Mouse (Mus musculus) forebrain, embryonic 12.5 days (tissue): ENCODE data around the gene Gm9745. TPM values are rescaled to one million over a fixed set of nuclear protein-coding genes. Genes with fewer than 3 reads are reported as not detected.
"Not testable (repeated sequence)": the region's sequence is repeated elsewhere in the genome, so short reads cannot be mapped to it uniquely, and the experiment has no call there.

Source experiments
- ATAC-seq: fragments of 200-750 bp; cut with Nextera tagmentation; 2 replicates; pipeline ENCODE4 v1.8.0; 2017; ENCODE audit warnings: moderate TSS enrichment; ENCODE audit not compliant: low FRiP score
- H3K27ac ChIP-seq: fragments of 300-500 bp; sonication (generic); 2 replicates; pipeline ENCODE4 v1.5.1; 2016; ENCODE audit warnings: mild to moderate bottlenecking
- H3K27me3 ChIP-seq: fragments of 300-500 bp; sonication (generic); 2 replicates; pipeline ENCODE4 v1.6.1; 2016; ENCODE audit warnings: mild to moderate bottlenecking
- H3K36me3 ChIP-seq: fragments of 300-500 bp; sonication (generic); replicated peaks from 2 replicates; pipeline ENCODE4 v1.6.1; 2016; ENCODE audit warnings: mild to moderate bottlenecking
- H3K4me1 ChIP-seq: fragments of 300-500 bp; sonication (generic); 2 replicates; pipeline ENCODE4 v1.6.1; 2016
- H3K4me2 ChIP-seq: fragments of 300-500 bp; sonication (generic); 2 replicates; pipeline ENCODE4 v1.6.1; 2016; ENCODE audit warnings: mild to moderate bottlenecking, moderate library complexity
- H3K4me3 ChIP-seq: fragments of 300-500 bp; sonication (generic); replicated peaks from 2 replicates; pipeline ENCODE4 v1.5.1; 2016; ENCODE audit warnings: mild to moderate bottlenecking
- H3K9ac ChIP-seq: fragments of 300-500 bp; sonication (generic); 2 replicates; pipeline ENCODE4 v1.6.1; 2016; ENCODE audit warnings: mild to moderate bottlenecking
- H3K9me3 ChIP-seq: fragments of 300-500 bp; sonication (generic); 2 replicates; pipeline ENCODE4 v1.6.1; 2016
- WGBS: fragments of 180-500 bp; shearing (Covaris S2); methylation state at CpG from one replicate; pipeline ENCODE4 v1.1.7; 2016; 5-methylcytosine and 5-hydroxymethylcytosine counted together
- polyA plus RNA-seq: library from polyadenylated mRNA; unstranded; fragments of >200 nt; fragmentation: Nextera tagmentation; extraction: Ambion mirVana; gene quantifications from 2 replicates; pipeline ENCODE4 v1.2.1, GENCODE M21; 2016

The Gm9745 gene
- polyA plus RNA-seq, 1 experiment from 2014 or later: not detected

DNA sequence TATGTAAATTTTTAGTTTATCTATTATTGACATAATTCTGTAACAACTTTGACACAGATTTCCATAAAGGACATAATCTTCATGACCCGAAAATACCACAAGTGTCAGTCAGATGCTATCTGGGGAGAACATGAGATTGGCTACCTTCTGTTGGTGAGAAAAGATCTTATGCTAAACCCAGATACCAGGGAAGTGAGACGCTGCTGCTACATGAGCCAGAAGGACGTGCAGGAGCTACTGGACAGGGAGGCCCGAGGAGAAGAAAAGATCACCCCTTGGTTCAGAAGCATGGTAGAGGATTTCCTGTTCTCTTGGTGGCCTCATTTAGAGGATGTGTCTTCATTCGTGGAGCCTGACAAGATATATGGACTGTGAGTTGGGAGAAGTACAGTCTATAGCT lies 11.0 kb upstream of the Gm9745 start:
- 92% methylated on average over 1 of the region's 5 CpGs for WGBS
- not testable (repeated sequence) for H3K27ac ChIP-seq, H3K36me3 ChIP-seq, H3K9me3 ChIP-seq, H3K27me3 ChIP-seq, ATAC-seq, H3K4me1 ChIP-seq, H3K4me3 ChIP-seq, H3K4me2 ChIP-seq, H3K9ac ChIP-seq

DNA sequence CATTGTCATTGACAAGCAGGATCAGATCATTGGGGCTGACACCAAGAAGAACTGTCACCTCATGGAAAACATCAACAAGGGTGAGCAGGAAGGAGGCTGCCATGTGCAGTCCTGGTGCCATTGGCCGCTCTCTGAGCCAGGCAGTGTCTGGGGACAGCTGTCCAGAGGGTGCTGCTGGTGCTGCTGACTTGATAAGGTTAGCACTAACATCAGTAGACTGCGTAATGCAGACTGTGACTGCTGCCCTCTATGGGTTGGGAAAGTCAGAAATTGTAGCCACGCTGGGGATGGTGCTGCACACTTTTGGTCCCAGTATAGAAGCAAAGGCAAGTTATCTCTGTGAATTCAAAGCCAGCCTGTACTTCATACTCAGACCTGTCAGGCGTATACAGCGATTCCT lies 8.8 kb upstream of the Gm9745 start:
- ATAC-seq: not testable (repeated sequence)

GRCm38 (mm10) chr13:8955127-8955526 lies 7.1 kb upstream of the Gm9745 start:
- H3K4me1 ChIP-seq, H3K4me3 ChIP-seq, H3K27ac ChIP-seq, ATAC-seq, H3K9me3 ChIP-seq, H3K9ac ChIP-seq, H3K4me2 ChIP-seq, H3K27me3 ChIP-seq, H3K36me3 ChIP-seq: not testable (repeated sequence)
- WGBS: 90% methylated on average over 2 of the region's 2 CpGs

More for the DNA sequence above, 8.8 kb upstream of the Gm9745 start:
- H3K9me3 ChIP-seq, H3K27ac ChIP-seq, H3K4me1 ChIP-seq, H3K4me3 ChIP-seq, H3K4me2 ChIP-seq, H3K27me3 ChIP-seq, H3K36me3 ChIP-seq, H3K9ac ChIP-seq: not testable (repeated sequence)
- WGBS: no CpG with 5 or more reads among the region's 5 CpGs

DNA sequence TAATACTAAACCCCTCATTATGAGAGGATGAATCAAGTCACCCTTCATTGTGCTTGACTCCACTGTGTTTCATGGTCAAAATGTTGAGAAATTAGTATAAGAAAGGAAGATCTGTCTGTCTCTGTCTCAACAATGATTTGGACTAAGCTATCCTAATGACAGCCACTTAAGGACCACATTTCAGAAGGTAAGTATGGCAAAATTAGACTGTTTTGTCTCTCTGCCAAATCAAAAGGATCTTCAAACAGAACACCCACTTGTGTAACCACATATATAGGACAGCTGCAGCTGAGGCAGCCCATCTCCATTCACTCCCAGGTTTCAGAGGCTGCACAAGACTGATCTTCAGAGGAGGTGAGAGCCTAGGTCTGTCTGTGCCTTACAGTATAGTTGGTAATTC lies 4.5 kb upstream of the Gm9745 start, which contains the start of gene Idi2:
Gene Idi2, plus strand, starts transcription at position 301 of the 400 bp plus-strand sequence.
- H3K9ac ChIP-seq, H3K4me3 ChIP-seq, H3K4me2 ChIP-seq, H3K4me1 ChIP-seq, H3K27ac ChIP-seq, H3K9me3 ChIP-seq, ATAC-seq, H3K36me3 ChIP-seq, H3K27me3 ChIP-seq: not testable (repeated sequence)

- not testable (repeated sequence) for H3K27me3 ChIP-seq, H3K4me1 ChIP-seq, H3K9ac ChIP-seq, H3K36me3 ChIP-seq, H3K4me2 ChIP-seq, H3K9me3 ChIP-seq, H3K4me3 ChIP-seq, H3K27ac ChIP-seq, ATAC-seq
- WGBS: no CpG with 5 or more reads among the region's 5 CpGs
Observed at GRCm38 (mm10) chr13:8943828-8944227, 4.2 kb downstream of the Gm9745 start.

- H3K4me3 ChIP-seq, H3K27ac ChIP-seq, H3K9ac ChIP-seq, H3K4me1 ChIP-seq, H3K9me3 ChIP-seq, H3K4me2 ChIP-seq, ATAC-seq, H3K27me3 ChIP-seq, H3K36me3 ChIP-seq: not testable (repeated sequence)
- WGBS: 80% methylated on average over 1 of the region's 5 CpGs
Observed at GRCm38 (mm10) chr13:8941701-8942100, 6.3 kb downstream of the Gm9745 start.

DNA sequence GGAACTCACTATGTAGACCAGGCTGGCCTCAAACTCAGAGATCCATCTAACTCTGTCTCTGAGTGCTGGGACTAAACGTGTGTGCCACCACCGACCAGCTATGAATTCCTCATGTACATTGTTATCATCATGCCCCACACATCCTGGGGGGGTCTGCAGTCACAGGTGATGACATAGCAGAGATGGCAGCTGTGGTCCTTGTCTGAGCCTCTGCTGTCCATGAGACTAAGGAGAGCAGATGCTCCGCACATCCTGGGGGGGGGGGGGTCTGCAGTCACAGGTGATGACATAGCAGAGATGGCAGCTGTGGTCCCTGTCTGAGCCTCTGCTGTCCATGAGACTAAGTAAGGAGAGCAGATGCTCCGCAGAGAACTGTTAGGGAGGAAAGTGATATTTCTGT lies 6.9 kb downstream of the Gm9745 start:
- not testable (repeated sequence) for H3K4me2 ChIP-seq, H3K4me1 ChIP-seq
- WGBS: 94% methylated on average over 4 of the region's 4 CpGs

DNA sequence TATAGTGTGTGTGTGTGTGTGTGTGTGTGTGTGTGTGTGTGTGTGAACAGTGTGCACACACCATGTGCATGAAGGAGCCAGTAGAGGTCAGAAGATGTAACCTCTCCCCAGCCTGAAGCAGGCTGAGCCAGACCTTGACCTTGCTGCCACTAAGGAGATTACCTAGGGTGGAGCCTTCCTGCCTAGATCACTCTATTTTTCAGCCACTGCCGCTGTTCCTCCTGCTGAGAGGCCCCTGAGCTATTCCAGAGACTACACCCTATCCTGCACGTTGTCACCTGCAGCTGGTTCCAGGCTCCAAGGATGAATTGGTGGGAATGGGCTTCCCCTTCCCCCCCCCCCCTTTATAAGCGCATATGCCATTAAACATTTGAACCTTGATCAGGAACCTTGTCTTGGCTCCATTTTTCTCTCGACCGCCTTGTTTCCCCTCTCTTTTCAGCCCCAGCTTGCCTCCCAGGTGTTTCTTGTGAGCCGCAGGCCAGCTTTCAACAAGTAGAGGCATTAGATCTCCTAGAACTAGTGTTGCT lies 10.4 kb downstream of the Gm9745 start:
- not testable (repeated sequence) for H3K27ac ChIP-seq, H3K27me3 ChIP-seq, H3K4me1 ChIP-seq, H3K9me3 ChIP-seq, H3K4me3 ChIP-seq, ATAC-seq, H3K4me2 ChIP-seq, H3K9ac ChIP-seq, H3K36me3 ChIP-seq
- WGBS: 86% methylated on average over 6 of the region's 6 CpGs

More for the DNA sequence above, 6.9 kb downstream of the Gm9745 start:
- H3K36me3 ChIP-seq, ATAC-seq, H3K9me3 ChIP-seq, H3K27me3 ChIP-seq, H3K4me3 ChIP-seq, H3K9ac ChIP-seq, H3K27ac ChIP-seq: not testable (repeated sequence)

GRCm38 (mm10) chr13:8933499-8933898 lies 14.5 kb downstream of the Gm9745 start:
- 63% methylated on average over 2 of the region's 2 CpGs for WGBS
- no peak for ATAC-seq
- no peaks in the 10 kb centered on the region for H3K9me3 ChIP-seq
- no peak overlapping the region for H3K4me2 ChIP-seq
- no peaks in the 10 kb centered on the region for H3K4me1 ChIP-seq
- H3K4me3 ChIP-seq: no peak overlapping the region
- H3K27me3 ChIP-seq: no peaks in the 10 kb centered on the region
- H3K36me3 ChIP-seq: no peaks in the 10 kb centered on the region
- no peak overlapping the region for H3K9ac ChIP-seq
- no peak overlapping the region for H3K27ac ChIP-seq

GRCm38 (mm10) chr13:8913890-8914289 lies 34.1 kb downstream of the Gm9745 start:
- H3K9ac ChIP-seq, ATAC-seq, H3K27ac ChIP-seq, H3K27me3 ChIP-seq, H3K4me2 ChIP-seq, H3K4me3 ChIP-seq, H3K9me3 ChIP-seq, H3K36me3 ChIP-seq, H3K4me1 ChIP-seq: not testable (repeated sequence)
- 91% methylated on average over 8 of the region's 8 CpGs for WGBS

DNA sequence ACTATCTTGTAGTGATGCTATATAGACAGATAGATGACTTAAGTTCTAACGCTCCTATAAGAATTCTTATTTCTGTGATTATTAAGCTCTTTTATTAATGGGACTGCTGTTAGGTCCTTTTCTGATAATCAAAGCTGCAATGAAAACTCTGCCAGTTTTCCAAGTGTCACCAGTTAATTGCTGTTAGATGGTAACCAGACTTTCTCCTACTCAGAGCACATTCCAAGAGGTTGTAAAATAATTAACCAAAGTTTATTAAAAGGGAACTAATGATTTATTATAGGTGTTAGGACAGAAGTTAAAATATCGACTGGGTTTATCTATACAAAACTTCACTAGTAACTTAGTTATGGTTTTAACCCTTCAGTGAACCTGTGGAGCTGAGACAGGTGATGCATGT lies 42.0 kb downstream of the Gm9745 start:
- H3K27me3 ChIP-seq, H3K36me3 ChIP-seq, H3K9me3 ChIP-seq, H3K4me1 ChIP-seq, H3K4me3 ChIP-seq, H3K27ac ChIP-seq, ATAC-seq, H3K4me2 ChIP-seq, H3K9ac ChIP-seq: not testable (repeated sequence)
- 91% methylated on average over 2 of the region's 2 CpGs for WGBS
